Mouse (Mus musculus) testis, postnatal 10 days (tissue): ENCODE measurements around the gene Abhd16a.

Experiments used
- DNase-seq: peaks from one replicate; pipeline ENCODE4 v3.0.0; 2021; ENCODE audit warnings: low spot score

Abhd16a gene

DNA sequence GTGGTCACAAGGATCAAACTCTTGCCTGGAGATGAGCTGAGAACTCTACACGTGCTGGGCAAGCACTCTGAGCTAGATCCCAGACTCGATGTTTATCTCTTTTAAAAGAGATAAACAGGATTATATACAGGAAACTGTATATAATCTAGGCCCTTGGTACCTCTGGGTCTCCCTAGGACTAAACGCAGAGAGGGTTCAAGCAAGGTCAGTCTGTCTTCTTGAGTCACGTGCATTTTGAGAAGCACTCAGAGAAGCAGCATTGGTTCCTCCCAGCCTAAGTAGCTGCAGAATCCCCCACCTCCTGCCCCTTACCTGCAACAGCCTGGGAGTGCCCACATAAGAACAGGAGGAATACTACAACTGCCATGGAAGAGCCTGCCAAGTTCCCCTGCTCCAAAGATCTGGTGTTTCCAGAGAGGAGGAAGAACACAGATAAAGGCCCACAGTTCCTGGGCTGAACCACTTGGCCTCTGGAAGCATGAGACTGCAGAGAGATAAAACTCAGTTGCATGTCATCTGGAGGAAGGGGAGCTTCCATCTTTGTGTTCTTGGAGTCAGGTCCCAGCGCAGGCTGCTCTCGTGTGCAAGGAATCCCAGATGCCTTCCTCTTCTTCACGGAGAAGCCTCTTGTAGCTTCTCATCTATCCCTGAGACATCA is 3.7 kb upstream of the Abhd16a start, which contains the start of gene Ly6g6f:
Ly6g6f (minus strand) TSS at position 403 of the 658 bp plus-strand sequence.
- DNase-seq, result no peak

DNA sequence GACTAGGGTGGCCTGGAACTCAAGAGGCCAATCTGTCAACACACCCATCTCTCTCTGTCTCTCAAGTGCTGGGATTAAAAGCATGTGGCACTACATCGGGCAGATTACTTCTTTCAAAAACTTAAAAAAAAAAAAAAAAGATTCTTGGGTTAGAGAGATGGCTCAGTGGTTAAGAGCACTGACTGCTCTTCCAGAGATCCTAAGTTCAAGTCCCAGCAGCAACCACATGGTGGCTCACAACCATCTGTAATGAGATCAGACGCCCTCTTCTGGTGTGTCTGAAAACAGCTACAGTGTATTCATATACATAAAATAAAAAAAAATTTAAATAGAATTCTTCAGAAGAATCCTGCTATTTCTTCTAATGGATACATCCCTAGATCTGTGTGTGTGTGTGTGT is 912 bp upstream of the Abhd16a start:
- DNase-seq, result no peak

DNA sequence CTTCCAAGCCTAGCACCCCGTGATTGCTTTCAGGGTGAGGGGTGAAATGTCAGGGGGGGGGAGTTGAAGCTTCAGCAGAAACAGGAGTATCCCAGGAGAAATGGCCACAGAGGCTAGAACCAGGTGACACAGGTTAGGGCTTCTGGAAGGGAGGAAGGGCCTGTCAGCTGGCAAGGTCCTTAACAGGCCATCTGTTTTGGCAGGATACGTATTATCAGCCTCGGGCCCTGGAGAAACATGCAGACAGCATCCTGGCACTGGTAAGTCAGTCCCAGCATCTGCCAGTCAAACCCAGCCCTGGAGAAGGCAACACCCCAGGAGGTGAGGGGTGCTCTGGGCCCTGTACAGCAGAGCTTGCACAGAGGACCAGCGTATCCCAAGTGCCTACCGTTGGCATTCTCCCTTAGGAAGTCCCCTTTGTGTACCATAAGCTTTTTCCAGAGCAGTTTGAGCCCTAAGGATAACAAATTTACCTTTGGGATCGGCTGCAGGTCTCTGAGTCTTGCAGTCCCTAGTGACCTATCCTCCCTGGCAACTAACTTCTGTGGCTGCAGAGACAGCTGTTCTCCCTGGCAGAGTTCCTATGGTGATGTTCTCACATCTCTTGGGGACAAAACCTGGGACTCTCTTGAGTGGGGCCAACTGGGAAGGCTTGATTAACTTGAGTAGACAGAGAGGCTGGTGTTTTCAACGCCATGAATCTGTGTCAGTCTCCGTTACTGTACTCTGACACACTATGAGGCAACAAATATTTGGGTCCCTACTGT is 1.3 kb downstream of the Abhd16a start:
- DNase-seq, result no peak

DNA sequence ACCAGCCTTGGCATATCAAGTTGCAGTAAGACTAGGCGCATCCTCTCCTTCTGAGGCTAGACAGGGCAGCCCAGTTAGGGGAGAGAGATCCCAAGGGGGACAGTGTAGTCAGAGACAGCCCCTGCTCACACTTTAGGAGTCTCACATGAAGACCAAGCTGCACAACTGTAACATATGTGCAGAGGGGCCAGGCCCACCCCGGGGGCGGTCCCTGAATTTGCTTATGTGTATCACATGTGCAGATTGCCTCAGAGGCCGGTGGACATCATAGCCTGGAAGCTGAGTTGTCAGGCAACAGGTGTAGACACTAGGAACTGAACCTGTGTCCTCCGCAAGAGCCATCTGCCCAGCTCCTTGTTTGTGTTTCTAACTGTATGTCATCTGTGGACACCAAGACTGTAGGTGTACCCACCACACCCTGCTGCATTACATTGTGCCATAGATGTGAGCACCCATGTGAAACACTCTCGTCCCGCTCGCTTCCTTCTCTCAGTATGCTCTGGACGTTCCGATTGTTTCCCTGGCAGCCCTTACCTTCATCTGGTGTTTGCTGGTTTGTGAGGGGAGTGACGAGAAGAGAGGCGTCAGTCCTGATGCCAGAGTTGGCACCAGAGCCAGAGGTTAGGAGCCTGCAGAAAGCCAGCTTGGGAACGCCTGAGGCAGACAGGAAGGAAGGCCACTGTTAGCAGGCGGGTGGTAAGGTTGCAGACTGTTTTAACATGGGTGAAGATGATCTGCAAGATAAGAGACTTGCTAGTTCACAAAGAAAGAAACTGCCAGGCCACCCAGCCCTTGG is 3.5 kb downstream of the Abhd16a start:
- DNase-seq, result no peak

DNA sequence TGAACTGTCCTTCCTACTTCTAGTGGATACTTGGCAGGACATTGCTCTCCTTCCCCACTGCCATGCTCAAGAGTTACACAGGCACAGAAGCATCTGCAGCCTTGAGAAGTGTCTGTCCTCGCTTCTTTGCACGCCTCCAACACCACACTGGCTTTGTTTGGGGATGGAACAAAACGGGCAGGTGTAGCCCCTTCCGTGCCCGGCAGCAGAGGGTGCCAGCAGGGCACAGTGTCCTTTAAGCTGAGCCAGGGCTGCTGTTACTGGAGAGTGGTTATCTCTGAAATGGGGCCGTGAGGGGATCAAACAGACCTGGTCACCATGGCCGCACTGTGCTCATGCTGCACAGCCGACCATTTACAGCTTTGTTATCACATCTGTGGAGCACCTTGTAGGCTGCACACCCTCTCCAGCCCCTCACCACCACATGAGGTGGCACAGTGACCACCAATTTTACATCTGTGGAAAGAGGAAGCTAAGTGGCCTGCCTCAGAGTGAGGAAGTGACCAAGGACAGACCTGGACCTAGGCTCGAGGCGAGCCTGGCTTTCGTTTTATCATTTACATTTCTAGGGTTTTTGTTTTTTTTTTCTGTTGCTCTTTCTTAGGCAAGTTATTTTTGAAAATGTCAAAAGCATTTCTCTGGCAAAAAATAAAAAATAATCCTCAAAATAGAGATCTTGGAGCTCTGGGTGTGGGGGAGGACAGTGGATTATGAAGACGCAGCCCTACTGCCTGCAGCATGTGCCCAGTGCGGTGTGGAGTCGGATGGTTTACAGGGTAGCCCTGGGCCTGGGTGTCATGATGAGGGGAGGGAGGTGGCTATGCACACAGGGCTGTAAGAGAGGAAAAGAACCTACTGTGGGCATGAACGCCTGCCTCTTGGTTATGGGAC is 5.7 kb downstream of the Abhd16a start:
- no peak for DNase-seq

DNA sequence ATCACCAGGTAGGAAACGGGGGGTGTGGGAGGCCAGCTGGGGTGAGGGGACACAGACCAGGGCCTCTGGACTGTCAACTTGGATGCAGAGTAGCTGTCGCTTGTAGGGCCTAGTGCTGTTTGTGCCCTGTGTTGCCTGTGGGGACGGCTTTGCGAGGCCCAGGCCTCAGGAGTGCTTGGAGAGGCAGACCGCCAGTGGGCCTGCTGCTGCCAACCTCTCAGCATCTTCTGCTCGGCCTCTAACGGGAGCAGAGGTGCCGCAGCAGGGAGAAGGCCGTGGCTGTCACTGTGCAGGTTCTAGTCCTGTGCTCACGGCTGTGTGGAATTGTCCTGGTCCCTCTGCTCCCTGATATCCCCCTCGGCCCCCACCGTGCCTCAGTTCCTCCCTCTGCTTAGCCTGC is 7.5 kb downstream of the Abhd16a start:
- no peak for DNase-seq

DNA sequence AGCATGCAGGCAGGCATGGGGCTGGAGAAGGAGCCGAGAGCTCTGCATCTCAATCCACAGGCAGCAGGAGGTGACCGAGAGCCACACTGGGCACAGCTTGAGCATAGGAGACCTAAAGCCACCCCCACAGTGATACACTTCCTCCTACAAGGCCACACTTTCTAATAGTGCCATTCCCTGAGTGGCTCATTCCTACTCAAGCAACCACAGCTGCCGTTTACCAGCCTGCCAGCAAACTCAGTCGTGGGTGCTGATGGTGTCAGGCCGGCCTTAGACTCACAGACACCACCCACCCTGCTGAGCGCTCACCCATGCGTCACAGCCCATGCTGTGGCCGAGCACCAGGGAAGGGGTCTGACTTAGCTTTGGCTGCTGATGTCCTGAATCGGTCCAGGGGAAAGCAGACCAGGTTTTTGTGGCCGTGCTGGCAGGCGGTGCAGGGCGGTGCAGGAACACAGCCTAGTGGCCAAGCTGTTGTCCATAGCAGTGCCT is 8.1 kb downstream of the Abhd16a start:
- DNase-seq, result no peak

DNA sequence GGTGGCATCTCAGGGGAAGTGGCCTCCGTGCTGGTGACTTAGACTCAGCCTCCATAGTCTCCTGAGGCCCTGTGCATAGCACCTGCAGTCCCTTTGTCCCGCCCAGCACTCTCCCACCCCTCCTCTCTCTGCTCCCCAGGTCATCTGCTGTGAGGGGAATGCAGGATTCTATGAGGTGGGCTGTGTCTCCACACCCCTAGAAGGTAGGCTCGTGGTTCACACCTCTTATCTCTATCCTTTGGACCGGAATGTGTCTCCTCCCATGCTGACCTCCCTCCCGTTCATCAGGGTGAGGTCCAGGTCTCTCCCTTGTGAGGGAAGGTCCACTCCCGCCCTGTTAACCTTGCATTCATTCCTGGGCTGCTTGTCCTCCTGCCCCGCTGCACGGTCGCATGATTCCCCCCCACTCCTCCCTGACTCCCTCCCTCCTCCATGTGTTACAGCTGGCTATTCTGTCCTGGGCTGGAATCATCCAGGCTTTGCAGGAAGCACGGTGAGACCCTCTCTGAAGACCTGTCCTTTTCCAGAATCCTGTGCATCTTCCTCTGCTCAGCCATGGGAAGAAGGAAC is 11.2 kb downstream of the Abhd16a start:
- no peak for DNase-seq

DNA sequence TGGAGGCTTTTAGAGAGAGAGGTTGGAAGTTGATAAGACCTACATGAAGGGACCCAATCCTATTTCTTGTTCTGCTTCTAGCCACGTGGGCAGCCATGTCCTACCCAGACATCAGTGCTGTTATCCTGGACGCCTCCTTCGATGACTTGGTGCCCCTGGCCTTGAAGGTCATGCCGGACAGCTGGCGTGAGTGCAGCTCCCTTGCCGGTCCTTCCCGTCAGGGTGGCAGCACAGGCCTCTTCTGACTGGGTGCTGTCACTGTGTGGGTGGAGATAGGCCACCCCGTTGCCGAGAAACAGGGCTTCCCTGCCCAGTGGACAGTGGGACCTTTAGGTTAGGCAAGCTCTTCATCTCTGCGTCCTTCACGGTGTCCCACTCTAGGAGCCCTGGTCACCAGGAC is 12.1 kb downstream of the Abhd16a start:
- no peak for DNase-seq

DNA sequence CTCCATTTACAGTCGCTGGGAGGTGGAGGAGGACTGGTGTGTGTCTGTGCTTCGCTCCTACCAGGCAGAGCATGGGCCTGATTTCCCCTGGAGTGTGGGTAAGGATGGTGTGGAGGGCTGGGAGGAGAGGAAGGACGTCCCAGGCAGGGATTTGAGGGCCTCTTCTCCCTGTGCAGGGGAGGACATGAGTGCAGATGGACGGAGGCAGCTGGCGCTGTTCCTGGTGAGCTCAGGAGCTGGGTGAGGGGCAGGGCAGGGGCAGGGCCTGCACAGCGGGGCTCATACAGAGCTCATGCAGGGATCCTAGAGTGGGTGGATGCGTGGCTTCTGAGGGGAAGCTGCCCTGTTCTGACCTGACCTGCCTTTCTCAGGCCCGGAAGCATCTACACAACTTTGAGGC is 13.2 kb downstream of the Abhd16a start:
- DNase-seq, result no peak

DNA sequence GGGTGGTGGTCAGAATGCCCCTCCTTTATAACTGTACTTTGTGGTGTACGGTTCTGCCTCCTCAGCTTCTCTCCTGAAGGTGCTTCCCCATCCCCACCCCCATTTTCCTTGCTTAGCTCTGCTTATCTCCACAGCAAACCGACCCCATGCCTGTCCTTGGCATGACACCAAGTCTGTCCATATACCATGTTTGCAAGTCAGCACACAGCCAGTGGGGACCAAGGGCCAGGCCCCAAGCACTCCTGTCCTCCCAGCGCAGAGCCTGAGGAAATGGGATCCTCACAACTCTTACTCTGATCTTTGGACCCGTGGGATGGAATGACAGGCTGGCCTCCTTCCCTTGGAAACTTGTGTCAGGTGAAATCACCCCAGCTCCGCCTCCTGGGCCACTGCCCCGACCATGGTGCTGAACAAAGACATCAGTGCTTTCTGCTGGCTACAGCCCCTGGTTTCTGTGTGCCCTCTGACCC is 14.2 kb downstream of the Abhd16a start:
- no peak for DNase-seq

DNA sequence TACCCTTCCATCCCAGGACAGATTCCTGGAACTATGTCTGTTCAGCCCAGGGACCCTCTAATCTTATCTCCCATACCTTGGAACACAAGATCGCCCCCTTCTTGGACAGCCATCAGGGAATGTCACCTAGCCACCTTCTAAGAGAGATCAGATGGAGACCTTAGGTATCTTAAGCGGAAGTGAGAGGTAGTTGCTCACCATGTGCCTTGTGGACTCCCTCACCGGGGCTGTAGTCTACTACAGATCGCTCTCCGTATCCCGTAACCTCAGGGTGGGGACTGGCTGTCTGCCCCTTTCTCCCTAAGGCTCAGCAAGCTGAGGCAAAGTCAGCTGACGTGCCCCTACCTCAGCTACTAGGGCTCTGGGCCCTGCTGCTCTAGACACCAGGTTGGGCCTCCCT is 15.0 kb downstream of the Abhd16a start:
- no peak for DNase-seq

DNA sequence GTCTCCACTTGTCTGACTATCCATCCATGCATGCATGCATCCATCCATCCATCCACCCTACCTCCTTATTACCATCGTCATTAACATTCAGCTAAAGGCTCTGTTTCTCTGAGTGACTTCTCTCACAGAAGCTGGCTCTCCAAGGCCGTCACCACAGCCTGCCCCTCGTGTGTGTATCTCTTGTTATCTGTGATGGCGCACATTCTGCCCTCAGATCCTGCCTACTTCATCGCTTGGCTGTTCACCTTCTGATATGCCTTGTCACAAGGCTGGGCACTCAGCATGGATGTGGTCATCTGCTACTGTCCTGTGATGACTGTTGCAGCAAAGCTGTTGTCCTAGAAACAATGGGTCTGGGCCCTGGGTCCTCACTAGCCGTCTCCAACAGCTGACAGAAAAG is 15.7 kb downstream of the Abhd16a start:
- DNase-seq, result no peak

DNA sequence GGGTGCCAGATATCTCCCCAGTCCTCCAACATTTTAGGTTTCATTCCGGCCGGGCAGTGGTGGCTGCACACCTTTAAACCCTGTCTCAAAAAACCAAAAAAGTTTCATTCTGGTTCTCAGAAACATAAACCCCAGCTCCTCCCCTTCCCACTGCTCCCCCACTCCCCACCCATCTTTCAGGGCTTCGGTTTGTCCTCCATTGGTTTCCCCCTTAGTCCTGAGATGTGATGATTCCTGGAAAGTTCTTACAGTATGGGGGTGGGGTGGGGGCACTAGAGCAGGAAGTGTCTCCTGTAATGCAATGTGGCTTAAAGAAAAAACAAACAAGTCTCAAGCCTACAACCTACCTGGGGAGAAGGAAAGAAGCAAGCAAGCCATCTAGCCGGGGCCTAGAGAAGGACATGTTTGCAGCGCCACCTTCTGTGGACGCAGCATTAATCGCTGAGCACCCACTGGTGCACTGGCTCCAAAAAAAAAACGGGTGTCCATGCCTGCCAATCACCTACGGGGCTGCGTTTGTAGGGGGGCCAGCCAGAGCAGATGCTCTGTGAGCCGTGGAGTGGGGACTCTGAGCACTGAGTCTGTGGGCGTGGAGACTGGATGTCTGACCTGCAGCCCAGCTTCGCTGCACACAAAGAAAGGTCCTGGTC is 16.8 kb downstream of the Abhd16a start:
- peak; percentile 64 for DNase-seq

DNA sequence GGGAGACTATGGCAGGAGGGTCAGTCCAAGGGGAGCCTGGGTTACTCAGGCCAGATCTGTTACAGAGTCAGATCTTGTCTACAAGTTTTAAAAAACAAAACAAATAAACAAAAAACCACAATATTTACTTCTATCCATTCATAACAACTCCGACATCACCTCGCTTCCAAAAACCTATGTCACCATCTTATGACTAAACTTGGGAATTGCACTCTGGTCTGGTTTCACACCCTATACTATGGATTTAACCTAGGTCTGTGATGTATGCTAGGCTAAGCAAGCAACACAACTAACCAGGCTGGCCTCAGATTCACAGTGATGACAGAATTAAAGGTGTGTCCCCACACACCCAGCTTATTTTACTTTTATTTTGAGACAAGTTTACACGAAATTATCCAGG is 17.5 kb downstream of the Abhd16a start:
- DNase-seq, result no peak

DNA sequence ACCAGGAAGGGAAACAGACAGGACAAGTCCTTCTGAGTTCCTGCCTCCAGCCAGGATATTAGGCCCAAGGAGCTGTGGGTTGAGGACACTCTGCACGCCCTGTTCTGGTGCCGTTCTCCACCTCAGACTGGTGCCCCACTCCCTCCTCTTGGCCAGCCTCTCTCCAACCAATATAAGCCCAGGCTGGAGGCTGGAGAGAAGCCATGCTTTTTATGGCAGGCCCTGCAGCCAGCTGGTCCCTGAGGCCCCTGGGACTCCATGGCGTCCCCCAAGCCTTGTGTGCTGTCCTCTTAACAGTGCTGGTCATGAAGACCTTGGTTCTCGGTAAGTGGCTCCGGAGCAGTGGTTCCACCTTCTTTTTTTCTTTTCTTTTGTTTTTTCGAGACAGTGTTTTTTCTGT is 19.0 kb downstream of the Abhd16a start, which contains the start of gene Ly6g5c:
Ly6g5c (plus strand) TSS at position 183 of the 400 bp plus-strand sequence.
- DNase-seq, result no peak

DNA sequence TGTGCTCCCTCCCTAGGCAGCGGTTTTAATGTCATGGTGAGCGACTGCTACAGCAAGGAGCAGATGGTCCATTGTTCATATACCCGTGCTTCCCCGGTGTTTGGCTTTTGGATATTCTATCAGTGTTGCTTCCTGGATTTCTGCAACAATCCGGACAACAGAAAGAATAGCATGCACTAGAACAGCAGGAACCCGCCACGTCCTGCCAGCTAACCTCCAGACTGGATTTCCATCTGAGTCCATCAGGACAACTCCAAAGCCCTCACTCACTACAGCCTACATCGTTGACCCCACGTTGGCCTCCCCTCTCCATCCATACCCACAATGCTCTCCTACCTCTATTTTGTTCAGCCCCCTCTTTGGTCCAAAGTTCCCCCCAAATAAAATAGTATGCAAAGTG is 22.7 kb downstream of the Abhd16a start:
- no peak for DNase-seq

DNA sequence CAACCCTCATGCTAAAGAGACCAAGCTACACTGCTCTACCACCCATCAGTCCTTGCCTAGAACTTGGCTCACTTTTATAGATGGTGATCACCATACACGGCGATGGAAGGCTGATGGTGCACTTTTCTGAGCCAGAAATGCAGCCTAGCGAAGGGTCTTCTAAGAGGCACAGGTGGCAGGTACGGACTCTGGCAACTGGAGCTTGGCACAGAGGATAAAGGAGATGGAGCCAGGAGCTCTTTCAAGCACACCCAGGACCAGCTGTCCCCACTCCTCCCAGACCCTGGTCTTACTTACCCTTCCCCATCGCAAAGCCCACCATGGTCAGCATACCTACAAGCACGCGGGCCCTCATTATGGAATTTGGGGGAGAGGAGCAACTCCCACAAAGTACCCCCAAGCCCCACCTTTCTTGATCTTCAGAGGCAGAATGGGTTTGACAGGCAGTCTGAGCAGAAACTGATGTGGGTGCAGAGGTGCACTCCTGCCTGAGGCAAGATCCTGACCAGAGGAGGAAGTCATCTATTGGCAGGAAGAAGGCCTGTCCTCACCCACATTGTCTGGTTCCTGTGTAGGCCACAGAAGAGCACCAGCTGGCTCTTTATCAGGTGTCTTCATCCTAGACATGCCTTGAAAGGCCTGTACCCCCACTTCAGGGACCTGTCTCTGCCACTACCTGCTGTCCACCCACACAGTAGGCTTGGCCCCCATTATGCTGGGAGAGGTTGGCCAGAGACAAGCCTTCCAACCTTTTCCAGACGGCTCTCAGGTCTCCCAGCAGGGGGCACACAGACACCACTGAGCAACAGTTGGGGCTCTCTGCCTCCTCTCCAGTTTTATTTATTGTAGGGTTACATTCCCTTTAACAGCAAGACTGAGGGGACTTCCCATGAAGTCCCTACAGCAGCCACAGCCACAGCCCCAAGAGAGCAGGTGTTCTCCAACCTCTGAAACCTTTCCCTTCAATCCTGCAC is 26.3 kb downstream of the Abhd16a start, which contains the start of gene Ly6g5b:
Ly6g5b (minus strand) TSS at position 383 of the 974 bp plus-strand sequence.
- peak; percentile 71 for DNase-seq

DNA sequence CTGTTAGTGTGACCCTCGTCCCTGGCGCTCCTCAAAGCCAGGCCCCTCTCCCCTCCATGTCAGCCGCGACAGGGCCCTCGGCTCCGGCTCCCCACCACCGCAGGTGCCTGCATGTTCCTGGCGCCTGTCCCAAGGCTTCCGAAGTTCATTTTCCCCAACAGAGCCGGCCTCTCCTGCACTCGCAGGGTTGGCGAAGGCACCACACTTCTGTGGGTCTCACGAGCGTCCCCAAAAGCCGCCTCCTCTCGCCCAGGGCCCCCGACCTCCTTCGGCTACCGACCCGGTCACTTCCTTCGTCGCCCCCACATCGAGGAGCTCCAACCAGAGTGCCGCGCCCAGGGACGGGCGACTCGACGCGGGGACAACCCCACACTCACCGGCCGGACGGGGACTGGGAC is 31.7 kb downstream of the Abhd16a start:
- peak; percentile 79 for DNase-seq
